21 mouse cellular contexts compared by ENCODE assay signal in genomic region chr4:53772004-53772403, GRCm38 (mm10). TPM values are rescaled to one million over a fixed set of nuclear protein-coding genes. Genes with fewer than 3 reads are reported as not detected.
DNase-seq lines count a peak whose midpoint lies in the region; ATAC-seq and TF ChIP-seq lines count a peak whose summit lies in the region.
"Had no signal": no experiment of that assay in that cellular context is flagged by ENCODE, and none has a peak within 500 bp of the region (broad histone marks: within the 10 kb centered on the region; RNA-seq: fewer than 3 reads in every experiment).

No protein-coding gene starts in this region.

- no peak overlapping the region for H3K27ac ChIP-seq in lung, postnatal 0 days (ENCODE audit: low read length)
- H3K27ac ChIP-seq in intestine, postnatal 0 days (ENCODE audit: low read depth, low read length), result no peak overlapping the region
- peak overlapping the region; percentile 27 for H3K27ac ChIP-seq in midbrain, embryonic 12.5 days (replicated peaks)
- H3K27ac ChIP-seq in stomach, embryonic 16.5 days (ENCODE audit: low read length), result no peak overlapping the region
- H3K27ac ChIP-seq: embryonic facial prominence, embryonic 12.5 days; forebrain, embryonic 15.5 days; heart, adult 2 months; heart, embryonic 15.5 days; hindbrain, embryonic 15.5 days had no signal

- H3K9ac ChIP-seq in lung, postnatal 0 days (replicated peaks; ENCODE audit: low read depth), result no peak overlapping the region
- H3K9ac ChIP-seq in intestine, postnatal 0 days (ENCODE audit: low read depth, low read length), result no peak overlapping the region
- no peak overlapping the region for H3K9ac ChIP-seq in midbrain, embryonic 12.5 days (replicated peaks)
- H3K9ac ChIP-seq in stomach, embryonic 16.5 days (ENCODE audit: low read length), result no peak overlapping the region
- H3K9ac ChIP-seq: embryonic facial prominence, embryonic 12.5 days; forebrain, embryonic 15.5 days; heart, embryonic 15.5 days; hindbrain, embryonic 15.5 days had no signal

- no peak for TF ChIP-seq EP300 in lung, postnatal 0 days (IDR thresholded peaks at IDR 0.05)

- WGBS in lung, postnatal 0 days, result 74% methylated on average over 5 of the region's 5 CpGs
- 76% methylated on average over 5 of the region's 5 CpGs for WGBS in intestine, postnatal 0 days
- 49% methylated on average over 5 of the region's 5 CpGs for WGBS in midbrain, embryonic 12.5 days
- WGBS in stomach, embryonic 16.5 days, result 64% methylated on average over 5 of the region's 5 CpGs

- H3K27me3 ChIP-seq in lung, postnatal 0 days (replicated peaks; ENCODE audit: insufficient read depth, low read length), result no peaks in the 10 kb centered on the region
- H3K27me3 ChIP-seq in intestine, postnatal 0 days (replicated peaks; ENCODE audit: control insufficient read depth, insufficient read depth, low read length), result no peaks in the 10 kb centered on the region
- H3K27me3 ChIP-seq in midbrain, embryonic 12.5 days, result peaks cover 41% of the 10 kb centered on the region
- H3K27me3 ChIP-seq in stomach, embryonic 16.5 days (ENCODE audit: control insufficient read depth, insufficient read depth, low read length), result 0 out of 2 replicates have a peak, but pooled peaks cover 6% of the 10 kb centered on the region
- H3K27me3 ChIP-seq: CH12.LX, Patski had no signal

- no peaks in the 10 kb centered on the region for H3K9me3 ChIP-seq in lung, postnatal 0 days (ENCODE audit: low read length)
- H3K9me3 ChIP-seq in intestine, postnatal 0 days (ENCODE audit: control insufficient read depth), result no peaks in the 10 kb centered on the region
- H3K9me3 ChIP-seq in midbrain, embryonic 12.5 days, result peaks cover 3% of the 10 kb centered on the region; the same call in 1 of the 2 replicates
- H3K9me3 ChIP-seq in stomach, embryonic 16.5 days (replicated peaks; ENCODE audit: control insufficient read depth, low read length), result no peaks in the 10 kb centered on the region
- H3K9me3 ChIP-seq: embryonic facial prominence, embryonic 12.5 days; forebrain, embryonic 15.5 days; heart, embryonic 15.5 days; hindbrain, embryonic 15.5 days had no signal

- no peak for DNase-seq in lung, postnatal 0 days (ENCODE audit: low spot score)
- DNase-seq in lung, postnatal 14 days, result no peak
- no peak for DNase-seq in T-cell, adult 2 months (ENCODE audit: low spot score)
- DNase-seq: adrenal gland, adult 2 months; adrenal gland, postnatal 25 days; cerebellum, adult 11 months; cerebellum, adult 9-10 months; cerebellum, postnatal 25 days; gastrocnemius, postnatal 10 days; heart, adult 2 months; heart, postnatal 14 days had no signal

- H3K36me3 ChIP-seq in lung, postnatal 0 days (ENCODE audit: insufficient read depth, low read length), result no peaks in the 10 kb centered on the region
- no peaks in the 10 kb centered on the region for H3K36me3 ChIP-seq in intestine, postnatal 0 days (ENCODE audit: control insufficient read depth, insufficient read depth)
- H3K36me3 ChIP-seq in midbrain, embryonic 12.5 days, result no peaks in the 10 kb centered on the region
- H3K36me3 ChIP-seq in stomach, embryonic 16.5 days (ENCODE audit: control insufficient read depth, insufficient read depth, low read length), result no peaks in the 10 kb centered on the region
- H3K36me3 ChIP-seq: forebrain, embryonic 15.5 days; heart, embryonic 15.5 days had no signal

- no peak for TF ChIP-seq CTCF in lung, postnatal 0 days (IDR thresholded peaks at IDR 0.05)
- no peak for TF ChIP-seq CTCF in intestine, postnatal 0 days (IDR thresholded peaks at IDR 0.05; ENCODE audit: low read depth)

- no peak overlapping the region for H3K4me2 ChIP-seq in lung, postnatal 0 days (replicated peaks; ENCODE audit: low read depth, low read length)
- no peak overlapping the region for H3K4me2 ChIP-seq in intestine, postnatal 0 days (replicated peaks; ENCODE audit: low read depth)
- H3K4me2 ChIP-seq in midbrain, embryonic 12.5 days (replicated peaks), result no peak overlapping the region
- no peak overlapping the region for H3K4me2 ChIP-seq in stomach, embryonic 16.5 days (ENCODE audit: low read depth, low read length)
- H3K4me2 ChIP-seq: embryonic facial prominence, embryonic 12.5 days; forebrain, embryonic 15.5 days; heart, embryonic 11.5 days; heart, embryonic 15.5 days; hindbrain, embryonic 15.5 days had no signal

- peak; percentile 35; the same call in 1 of the 2 replicates for ATAC-seq in lung, postnatal 0 days
- ATAC-seq in intestine, postnatal 0 days, result peak; percentile 56; the same call in 1 of the 2 replicates
- ATAC-seq in midbrain, embryonic 12.5 days (ENCODE audit: low FRiP score, low read depth), result peak; percentile 7; the same call in 1 of the 2 replicates
- ATAC-seq in stomach, embryonic 16.5 days (ENCODE audit: insufficient read depth, low FRiP score), result peak; percentile 29; the same call in 1 of the 2 replicates
- ATAC-seq: forebrain, embryonic 15.5 days; Patski had no signal

- no peak overlapping the region for H3K4me3 ChIP-seq in lung, postnatal 0 days (ENCODE audit: low read depth, low read length)
- H3K4me3 ChIP-seq in intestine, postnatal 0 days (ENCODE audit: low read depth, low read length), result no peak overlapping the region
- no peak overlapping the region for H3K4me3 ChIP-seq in midbrain, embryonic 12.5 days
- no peak overlapping the region for H3K4me3 ChIP-seq in stomach, embryonic 16.5 days (replicated peaks; ENCODE audit: low read length)
- H3K4me3 ChIP-seq: embryonic facial prominence, embryonic 12.5 days; forebrain, embryonic 15.5 days; heart, adult 2 months; heart, embryonic 15.5 days; hindbrain, embryonic 15.5 days had no signal

- no peaks in the 10 kb centered on the region for H3K4me1 ChIP-seq in lung, postnatal 0 days (ENCODE audit: insufficient read depth, low read depth, low read length)
- H3K4me1 ChIP-seq in intestine, postnatal 0 days (replicated peaks; ENCODE audit: control insufficient read depth, insufficient read depth, low read length), result no peaks in the 10 kb centered on the region
- H3K4me1 ChIP-seq in midbrain, embryonic 12.5 days, result peaks cover 11% of the 10 kb centered on the region
- 0 out of 2 replicates have a peak, but pooled peaks cover 2% of the 10 kb centered on the region for H3K4me1 ChIP-seq in stomach, embryonic 16.5 days (ENCODE audit: control insufficient read depth, insufficient read depth, low read length)
- H3K4me1 ChIP-seq: embryonic facial prominence, embryonic 12.5 days; hindbrain, embryonic 15.5 days had no signal

RNA-seq across cellular contexts. Expression of gene Tal2, which starts 7.5 kb away (rescaled TPM):
- 0.07 and 0.13 TPM in 2 replicates for polyA plus RNA-seq in lung, postnatal 0 days (2015; fragmentation: Nextera tagmentation; extraction: Ambion mirVana)
- 0.04 TPM in 1 of 2 replicates, not detected in the other for polyA plus RNA-seq in intestine, postnatal 0 days (2015; fragmentation: Nextera tagmentation; extraction: Ambion mirVana)
- polyA plus RNA-seq in midbrain, embryonic 12.5 days (2016; fragmentation: Nextera tagmentation; extraction: Ambion mirVana), result 40.5 and 44.2 TPM in 2 replicates
- polyA plus RNA-seq in stomach, embryonic 16.5 days (2015; fragmentation: Nextera tagmentation; extraction: Ambion mirVana), result 0.12 TPM in 1 of 2 replicates, not detected in the other
- polyA plus RNA-seq: adrenal gland, adult 2 months; heart, embryonic 15.5 days; Patski had no signal

RNA-seq across cellular contexts. Expression of gene Tmem38b, which starts 53.8 kb away (rescaled TPM):
- polyA plus RNA-seq in lung, postnatal 0 days (2015; fragmentation: Nextera tagmentation; extraction: Ambion mirVana), result 20.0 and 21.4 TPM in 2 replicates
- polyA plus RNA-seq in intestine, postnatal 0 days (2015; fragmentation: Nextera tagmentation; extraction: Ambion mirVana), result 10.9 and 14.3 TPM in 2 replicates
- polyA plus RNA-seq in midbrain, embryonic 12.5 days (2016; fragmentation: Nextera tagmentation; extraction: Ambion mirVana), result 12.7 and 12.8 TPM in 2 replicates
- polyA plus RNA-seq in stomach, embryonic 16.5 days (2015; fragmentation: Nextera tagmentation; extraction: Ambion mirVana), result 10.7 and 13.8 TPM in 2 replicates

RNA-seq across cellular contexts. Expression of gene Fktn, which starts 58.2 kb away (rescaled TPM):
- polyA plus RNA-seq in lung, postnatal 0 days (2015; fragmentation: Nextera tagmentation; extraction: Ambion mirVana), result 8.8 and 12.2 TPM in 2 replicates
- polyA plus RNA-seq in intestine, postnatal 0 days (2015; fragmentation: Nextera tagmentation; extraction: Ambion mirVana), result 3.5 and 4.4 TPM in 2 replicates
- 27.9 and 29.5 TPM in 2 replicates for polyA plus RNA-seq in midbrain, embryonic 12.5 days (2016; fragmentation: Nextera tagmentation; extraction: Ambion mirVana)
- 16.4 and 18.5 TPM in 2 replicates for polyA plus RNA-seq in stomach, embryonic 16.5 days (2015; fragmentation: Nextera tagmentation; extraction: Ambion mirVana)

Comparison
In these comparisons a context has a peak if more than half of its experiments do, and no peak if none do; other contexts are left out.
1. RNA of gene Tal2, which starts 7.5 kb away (polyA plus RNA-seq): 40.5 to 44.2 TPM in midbrain, embryonic 12.5 days; 0.07 to 0.13 TPM in lung, postnatal 0 days, 0.12 TPM in stomach, embryonic 16.5 days and 0.04 TPM in intestine, postnatal 0 days; every median in the first group is over 10 times any median in the second.
2. Peak in every context shown above with its lines, with median percentiles within 50 percentile points of each other: ATAC-seq.